Mouse (Mus musculus): ENCODE measurements around the gene Vsig10.

DNA sequence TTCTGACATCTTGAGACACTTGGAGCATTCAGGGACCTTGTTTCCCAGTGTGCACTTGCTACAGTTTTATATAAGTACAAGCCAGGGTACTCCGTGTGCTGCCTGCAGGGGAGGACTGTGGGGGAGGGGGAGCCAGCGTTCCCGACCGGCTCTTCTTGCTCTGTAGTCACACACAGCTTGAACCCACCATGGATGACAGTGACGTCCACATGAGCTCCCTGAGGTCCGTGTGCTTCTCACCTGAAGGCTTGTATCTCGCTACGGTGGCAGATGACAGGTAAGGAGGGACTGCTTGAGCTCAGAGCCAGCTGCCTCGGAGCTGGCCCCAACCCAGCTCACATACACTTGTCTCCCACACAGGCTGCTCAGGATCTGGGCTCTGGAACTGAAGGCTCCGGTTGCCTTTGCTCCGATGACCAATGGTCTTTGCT, 57.5 kb downstream of the Vsig10 start:
- no peak for TF ChIP-seq CTCF (IDR thresholded peaks at IDR 0.05; ENCODE audit: control insufficient read depth, insufficient read depth, insufficient read length)
- no peak for TF ChIP-seq CEBPB (IDR thresholded peaks at IDR 0.05; ENCODE audit: low read depth)
